Mouse (Mus musculus) frontal cortex, postnatal 25 days (tissue): ENCODE data around the gene Exog.

Source experiments
- DNase-seq, 2 experiments: peaks; one replicate each; pipeline ENCODE4 v3.0.0; 2022; ENCODE audit warnings: low spot score in 2 of 2

Gene Exog

DNA sequence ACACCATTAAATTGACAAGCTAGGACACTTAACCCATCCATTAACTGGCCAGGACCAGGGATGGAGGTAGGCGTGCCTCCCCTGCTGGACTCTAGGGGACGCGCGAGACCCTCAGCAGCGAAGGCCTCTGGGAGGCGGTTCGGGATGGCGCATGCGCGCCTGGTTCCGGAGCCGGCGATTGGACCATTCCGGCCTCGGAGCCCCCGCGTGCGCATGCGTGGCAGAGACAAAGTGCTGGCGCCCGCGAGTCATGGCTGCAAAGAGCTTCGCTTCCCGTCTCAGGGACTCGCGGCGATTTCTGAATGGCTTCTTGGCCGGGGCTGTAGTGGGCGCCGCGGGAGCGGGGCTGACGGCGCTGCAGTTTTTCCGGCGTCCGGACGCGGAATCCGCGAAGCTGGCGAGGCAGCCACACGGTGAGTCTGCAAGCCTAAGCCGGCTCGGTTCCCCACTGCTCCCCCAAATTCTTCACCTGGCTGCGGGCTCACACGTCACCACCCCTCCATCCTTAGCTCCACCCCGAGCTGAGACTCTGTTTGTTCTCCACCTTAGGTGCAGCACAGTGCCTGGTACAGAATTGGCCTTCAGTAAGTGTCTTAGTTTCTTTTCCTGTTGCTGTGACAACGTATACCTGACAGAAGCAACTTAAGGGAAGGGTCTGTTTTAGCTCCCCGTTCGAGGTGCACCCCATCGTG is at the start of gene Exog:
Exog (plus strand) TSS at position 206 of the 692 bp plus-strand sequence.
- DNase-seq = peak; percentile 96 to 99

DNA sequence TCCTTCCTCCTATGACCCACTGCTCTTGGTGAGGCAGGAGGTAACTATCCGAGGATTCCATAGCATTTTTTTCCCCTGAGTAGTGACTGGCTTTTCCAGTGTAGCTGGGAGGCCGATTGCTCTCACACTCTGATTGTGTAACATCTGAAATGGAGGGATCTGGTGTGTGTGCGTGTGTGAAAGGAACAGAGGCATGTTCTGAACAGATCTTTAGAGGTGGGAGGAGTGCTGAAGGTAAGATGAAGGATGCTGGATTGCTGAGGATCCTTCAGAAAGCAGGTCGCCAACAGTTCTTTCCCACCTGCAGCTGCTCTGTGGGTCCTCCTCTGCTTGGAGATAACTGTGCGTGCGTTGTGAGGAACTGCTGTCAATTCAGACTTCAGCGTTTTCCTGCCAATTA is 43.4 kb upstream of the Exog start:
- DNase-seq = peak in 1 of 2 experiments; percentile 18

DNA sequence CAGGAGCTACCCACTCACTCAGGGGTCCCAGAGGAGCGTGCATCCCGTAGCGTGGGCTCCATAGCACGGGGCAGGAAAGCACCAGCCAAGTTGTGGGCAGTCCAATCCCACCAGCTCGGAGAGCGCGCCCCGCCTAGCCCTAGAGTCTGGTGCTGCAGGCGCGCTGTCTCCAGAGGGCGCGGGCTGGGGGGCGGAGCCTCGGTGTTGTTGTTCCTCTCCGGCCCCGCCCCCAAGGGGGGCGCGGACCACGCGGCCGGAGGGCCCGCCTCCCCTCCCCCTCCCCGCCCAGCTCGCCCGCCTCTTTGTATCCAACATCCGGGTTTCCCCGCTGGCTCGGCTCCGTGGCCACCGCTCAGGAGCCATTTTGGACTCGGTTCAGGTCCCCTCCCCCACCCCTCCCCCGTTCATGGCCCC is 42.9 kb upstream of the Exog start, which contains the start of gene Acvr2b:
Acvr2b (plus strand) TSS at position 318 of the 414 bp plus-strand sequence.
- peak; percentile 72 to 82 for DNase-seq

DNA sequence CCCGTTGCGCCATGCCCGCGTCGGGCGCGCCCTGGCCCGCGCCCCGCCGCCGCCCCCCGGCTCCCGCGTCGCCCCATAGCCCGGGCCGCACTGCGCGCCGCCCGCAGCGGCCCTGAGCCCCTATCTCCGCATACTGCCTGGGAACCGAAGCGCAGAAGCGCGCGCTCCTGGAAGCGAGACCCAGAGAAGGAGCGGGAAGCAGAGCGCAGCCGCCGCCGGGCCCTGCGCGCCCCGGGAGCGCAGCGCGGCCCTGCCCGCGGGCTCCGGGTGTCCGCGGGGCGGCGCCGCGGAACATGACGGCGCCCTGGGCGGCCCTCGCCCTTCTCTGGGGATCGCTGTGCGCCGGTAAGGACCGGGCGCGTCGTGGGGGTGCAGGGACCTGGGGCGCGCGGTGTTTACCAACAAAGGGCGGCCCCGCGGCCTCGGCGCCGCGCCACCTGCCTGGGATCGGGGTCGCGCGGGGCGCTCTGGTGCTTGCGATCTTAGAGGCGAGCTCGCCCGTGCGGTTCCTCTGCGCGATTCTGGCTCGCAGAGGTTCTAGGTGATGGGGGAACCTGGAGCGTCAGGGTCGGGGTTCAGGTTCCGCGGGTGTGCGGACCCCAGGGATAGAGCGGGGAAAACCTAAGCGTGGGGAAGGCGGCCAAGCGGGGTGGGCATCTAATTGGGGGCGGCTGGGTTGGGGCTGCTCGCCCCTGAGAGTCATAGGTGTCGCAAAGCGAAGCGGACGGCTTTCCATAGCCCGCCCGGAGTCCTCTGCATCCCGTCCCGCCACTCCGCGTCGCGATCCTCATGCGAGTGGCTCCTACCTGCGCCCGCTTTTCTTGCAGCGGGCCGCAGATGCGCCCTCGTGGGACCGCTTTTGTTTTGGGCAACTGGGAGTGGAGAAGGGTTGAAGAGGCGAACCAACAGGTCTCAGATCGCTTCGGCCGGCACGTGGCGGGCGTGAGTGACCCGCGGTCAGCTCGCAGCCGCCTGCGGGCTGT is 42.2 kb upstream of the Exog start:
- DNase-seq = peak; percentile 28 to 45

DNA sequence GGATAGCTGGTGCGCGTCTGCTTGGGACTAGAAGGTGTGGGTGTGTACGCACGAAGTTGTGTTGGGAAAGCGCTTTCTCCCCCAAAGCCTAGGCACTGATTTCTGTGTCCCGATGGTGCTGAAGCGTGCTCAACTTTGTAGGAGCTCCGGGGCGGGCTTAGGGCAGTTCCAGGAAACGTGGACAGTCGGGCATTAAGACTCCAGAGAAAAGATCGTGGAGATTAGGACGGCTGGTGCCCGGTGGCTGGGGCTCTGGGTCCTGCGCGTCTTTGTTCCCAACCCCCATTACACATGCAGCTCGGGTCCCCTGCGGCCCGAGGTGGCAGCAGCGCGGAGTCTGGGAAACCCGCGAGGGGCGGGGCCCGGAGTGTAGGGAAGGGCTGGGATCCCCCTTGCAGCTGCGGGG is 41.5 kb upstream of the Exog start:
- peak in 1 of 2 experiments; percentile 13 for DNase-seq

DNA sequence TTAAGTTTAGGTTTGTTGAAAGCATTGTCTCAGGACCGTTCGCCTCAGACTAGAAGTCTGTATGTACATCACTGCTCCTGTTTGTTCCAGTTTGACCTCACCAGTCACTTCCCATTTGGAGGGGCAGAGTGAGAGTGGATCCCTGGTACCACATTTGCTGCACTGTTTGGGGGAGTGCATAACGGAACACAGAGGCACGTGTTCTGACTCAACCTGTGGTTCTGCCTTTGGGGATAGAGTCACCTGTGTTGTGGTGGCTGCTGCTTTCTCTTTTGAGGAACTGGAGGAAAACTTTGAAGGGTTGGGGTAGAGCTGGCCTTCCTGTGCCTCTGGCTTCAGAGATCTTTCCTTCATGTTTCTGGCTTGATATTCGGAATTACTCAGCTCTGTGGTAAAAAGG is 40.7 kb upstream of the Exog start:
- no peak for DNase-seq

DNA sequence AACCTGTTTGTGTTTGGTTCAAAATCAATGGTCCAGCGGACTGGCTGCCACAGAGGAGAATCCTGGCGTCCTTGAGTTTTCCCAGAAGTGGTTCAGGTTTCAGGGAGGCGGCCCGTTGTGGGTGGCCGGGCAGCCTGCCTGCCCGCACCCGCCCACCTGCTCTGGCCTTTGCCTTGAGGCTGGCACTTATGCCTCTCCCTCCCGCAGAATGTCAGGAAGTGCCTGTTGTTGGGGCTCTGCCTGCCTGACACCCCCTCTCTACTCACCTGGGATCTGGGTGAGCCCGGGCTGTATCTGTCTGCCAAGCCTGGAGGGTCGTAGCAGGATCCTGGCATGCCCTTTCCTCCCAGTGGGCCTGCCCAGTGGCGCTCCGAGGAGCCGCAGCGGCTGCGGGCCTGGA is 36.9 kb upstream of the Exog start:
- DNase-seq = no peak

DNA sequence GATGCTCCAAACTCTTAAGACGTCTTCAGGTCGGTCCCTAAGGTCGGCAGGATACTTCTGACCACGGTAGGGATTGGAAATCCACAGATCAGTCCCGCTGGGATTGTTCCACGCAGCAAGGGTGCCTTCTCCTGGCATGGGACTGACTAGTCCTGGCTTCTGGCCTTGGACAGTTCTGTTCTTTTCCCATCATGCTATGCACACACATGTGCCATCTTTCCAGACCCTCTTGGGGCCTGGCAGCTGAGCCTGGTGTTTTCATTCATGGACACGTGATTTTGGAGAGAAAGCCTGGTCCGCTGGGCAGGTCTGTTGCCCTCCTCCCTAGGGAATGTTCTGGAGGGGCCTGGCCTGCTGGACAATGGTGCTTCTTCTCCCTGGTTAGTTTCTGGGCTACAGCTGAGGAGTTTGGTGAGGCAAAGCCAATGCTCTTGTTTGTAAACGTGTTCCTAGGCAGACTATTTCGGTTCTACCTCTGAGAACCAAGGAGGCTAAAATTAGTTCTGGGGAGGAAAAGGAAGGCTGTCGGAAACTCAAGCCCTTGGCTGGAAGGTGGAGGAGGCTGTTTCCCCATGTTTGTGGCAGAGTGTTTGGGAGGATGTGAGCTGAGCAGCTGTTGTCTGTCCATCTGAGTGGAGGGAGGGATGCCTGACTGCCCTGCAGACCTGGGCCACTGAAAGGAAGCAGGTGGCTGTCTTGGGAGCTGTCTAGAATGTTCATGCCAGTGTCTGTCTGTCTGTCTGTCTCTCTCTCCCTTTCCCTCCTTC is 35.7 kb upstream of the Exog start:
- no peak for DNase-seq

DNA sequence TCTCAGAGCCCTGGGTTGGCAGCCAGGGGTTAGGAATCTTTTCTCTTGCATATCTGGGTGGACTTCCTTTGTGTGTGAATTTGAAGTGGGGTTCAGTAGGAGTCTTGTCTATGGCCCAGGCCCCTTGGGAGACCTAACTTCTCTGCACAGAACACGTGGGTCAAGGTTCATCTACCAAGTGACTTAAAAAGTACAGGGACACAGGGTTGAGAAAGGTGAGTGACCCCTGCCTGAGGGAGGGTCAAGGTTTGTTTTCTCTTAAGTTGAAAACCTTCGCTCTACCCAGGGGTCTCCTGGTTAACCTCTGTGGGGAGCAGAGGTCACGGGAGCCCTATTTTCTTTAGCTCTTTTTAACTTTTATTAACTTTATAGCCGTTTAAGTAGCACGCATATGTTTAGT is 34.9 kb upstream of the Exog start:
- no peak for DNase-seq

DNA sequence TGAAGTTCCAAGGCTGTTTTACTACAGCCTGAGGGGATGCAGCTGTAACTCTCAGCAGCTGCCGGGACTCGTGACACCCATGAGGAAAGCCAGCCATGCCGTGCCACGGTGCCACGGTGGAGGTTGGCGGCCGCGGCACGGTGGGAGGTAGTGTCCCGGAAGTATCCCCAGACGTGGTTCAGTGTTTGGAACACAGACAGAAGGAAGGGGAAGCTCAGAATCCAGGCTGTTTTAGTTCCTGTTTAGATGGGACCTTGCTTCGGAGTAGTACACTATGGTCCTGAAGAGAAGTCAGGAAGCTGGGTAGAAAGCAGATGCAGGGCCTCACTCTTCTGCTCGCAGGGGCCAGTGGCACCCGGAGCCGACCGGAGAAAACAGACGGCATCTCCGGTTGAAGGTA is 26.7 kb upstream of the Exog start:
- no peak for DNase-seq

DNA sequence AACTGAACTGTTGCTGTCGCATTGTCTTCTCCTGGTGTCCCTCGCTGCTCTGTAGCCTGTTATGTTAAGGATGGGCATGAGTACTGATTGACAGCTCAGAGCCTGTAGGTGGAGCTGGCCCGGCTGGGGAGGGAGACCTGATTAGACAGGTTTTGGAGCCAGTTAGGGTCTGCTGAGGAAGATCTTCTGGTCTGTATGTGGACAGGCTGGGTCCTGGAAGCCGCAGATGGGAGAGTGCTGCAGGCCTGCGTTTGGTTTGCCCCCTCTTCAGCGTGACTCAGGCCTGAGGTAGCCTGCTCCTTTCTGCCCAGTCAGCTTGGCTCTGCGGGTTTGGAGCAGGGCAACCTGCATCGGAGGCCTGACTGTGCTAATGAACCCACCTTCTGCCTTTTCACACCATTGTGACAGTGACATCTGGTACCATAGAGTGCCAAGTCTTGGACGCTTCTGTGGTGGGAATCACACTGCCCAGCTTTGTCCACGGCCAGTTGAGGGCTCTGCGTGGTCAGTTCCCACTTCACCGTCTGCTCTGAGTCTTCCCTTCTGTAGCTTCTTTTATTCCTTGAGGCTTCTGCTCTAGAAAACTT is 24.8 kb upstream of the Exog start:
- no peak for DNase-seq

DNA sequence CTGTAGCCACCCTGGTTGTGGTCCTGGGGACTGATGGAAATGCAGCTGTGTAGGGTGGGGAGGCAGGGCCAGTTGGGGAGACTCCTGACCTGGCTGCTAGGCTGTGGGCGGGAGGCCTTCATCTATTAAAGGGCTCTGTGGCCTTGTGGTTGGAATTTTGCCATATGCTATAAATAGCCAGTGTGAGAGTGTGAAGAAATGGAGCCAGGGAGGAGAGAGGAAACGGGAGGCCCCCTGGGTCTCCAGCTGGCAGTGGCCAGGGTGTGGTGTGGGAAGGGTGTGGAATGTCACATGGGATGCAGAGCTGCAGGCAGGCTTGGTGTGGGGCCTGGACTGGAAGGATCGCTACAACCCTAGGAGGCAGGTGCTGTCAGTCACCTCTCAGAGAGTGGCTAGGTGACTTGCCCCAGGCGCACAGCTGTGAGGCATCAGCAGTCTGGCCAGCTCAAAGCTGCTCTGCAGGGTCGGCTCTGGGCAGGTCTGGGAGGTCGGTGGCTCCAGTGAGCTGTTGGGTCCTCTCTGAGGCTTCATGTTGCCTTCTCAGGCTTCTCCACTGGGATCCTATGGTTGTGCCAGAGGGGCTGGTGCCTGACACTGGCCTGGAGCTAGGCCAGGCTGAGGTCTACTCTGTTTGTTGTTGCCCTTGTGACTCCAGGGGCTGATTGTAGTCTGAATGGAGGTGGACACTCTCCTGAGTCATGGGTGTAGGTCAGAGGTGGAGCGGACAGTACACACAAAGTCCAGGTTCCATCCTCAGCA is 19.3 kb upstream of the Exog start:
- no peak for DNase-seq

DNA sequence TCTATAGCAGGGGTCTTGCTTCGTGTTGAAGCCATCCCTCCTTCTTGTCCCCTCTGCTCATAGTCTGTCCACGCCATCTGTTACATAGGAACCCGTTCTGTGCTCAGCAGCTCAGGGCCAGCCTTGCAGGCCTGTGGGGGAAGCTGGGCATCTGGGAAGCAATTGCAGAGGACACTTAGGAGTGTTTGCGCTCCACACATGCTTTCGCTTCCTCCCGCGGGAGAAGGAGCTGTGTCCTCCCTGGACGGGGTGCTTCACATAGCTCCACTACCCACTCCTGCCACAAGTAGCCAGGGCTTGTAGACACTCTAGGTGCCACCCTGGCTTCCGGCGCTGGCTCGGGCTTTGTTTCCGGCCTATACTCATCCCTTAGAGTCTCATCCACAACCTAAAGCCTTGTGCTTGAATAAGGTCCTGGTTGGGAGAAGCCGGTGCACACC is 18.7 kb upstream of the Exog start:
- DNase-seq = no peak

DNA sequence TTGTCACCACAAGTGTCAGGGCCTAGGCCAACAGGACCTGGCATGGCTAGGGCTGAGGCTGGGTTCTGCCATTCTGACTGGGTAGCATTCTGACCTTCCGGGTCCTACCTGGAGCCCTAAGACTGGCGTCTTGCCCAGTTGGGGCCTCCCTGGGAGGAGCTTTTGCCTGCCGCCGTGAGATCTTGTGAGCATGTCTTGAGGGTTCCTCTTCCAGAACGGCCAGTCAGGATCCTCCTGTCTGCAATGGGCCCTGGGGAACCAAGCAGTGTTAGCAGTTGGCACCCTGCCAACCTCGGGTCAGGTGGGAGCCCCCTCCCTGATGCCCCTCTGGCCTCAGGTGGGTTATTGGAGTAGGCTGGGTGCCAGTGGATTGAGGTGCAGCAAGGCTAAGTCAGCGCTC is 18.3 kb upstream of the Exog start:
- DNase-seq = no peak

DNA sequence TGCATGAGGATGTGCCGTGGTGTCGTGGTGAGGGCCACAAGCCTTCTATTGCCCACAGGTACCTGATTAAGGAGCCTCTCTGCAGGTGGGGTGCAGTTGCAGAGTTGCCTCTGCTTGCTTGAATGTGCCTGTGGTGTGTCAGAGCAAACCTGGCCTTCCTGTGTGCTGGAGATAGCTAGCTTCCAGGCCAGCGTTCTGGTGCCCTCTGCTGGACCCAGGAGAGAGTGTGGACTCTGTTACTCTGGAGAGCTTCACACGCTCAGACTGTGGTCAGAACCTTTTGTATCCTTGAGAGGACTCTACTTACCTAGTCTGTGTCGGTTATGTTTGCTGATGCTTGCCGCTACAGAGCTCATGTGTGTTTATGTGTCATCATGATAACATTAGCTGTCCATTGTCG is 14.4 kb upstream of the Exog start:
- peak; percentile 67 to 68 for DNase-seq

DNA sequence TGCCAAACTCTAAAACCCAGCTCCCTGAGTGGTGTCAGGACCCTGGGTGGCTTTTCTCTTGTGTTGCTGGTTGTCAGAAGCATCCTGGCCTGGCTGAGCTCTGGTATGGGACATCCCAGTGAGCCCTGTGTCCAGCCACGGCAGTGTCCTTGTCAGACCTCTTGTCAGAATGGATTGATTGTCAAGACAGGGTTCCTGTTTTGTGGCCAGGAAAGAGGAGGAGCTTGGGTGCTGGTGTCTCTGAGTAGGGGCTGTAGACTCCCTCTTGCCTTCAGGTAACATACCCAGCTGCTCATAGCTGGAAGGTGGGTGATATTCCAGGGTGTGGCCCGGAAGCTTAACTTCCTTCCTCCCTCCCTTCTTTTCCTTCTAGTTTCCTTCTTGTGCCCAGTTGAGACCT is 8.9 kb upstream of the Exog start:
- no peak for DNase-seq

DNA sequence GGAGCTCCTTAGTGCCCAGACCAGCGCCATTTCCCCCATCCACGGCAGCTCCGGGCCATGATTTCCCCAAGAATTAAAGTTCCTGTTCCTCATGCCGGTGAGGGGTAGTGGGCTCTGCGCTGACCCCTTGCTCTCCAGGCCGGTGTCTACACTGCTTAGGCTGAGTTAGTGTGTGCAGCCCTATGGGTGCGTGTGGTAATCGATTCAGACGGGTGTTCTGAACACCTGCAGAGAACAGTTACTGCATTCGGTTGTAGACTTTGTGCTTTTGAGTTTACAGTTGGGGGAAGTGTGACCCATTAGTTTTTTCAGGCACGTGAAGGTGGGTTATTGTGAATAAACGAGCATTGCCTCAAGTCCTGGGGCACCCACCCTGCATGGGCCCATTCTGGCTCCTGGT is 6.7 kb upstream of the Exog start:
- no peak for DNase-seq

DNA sequence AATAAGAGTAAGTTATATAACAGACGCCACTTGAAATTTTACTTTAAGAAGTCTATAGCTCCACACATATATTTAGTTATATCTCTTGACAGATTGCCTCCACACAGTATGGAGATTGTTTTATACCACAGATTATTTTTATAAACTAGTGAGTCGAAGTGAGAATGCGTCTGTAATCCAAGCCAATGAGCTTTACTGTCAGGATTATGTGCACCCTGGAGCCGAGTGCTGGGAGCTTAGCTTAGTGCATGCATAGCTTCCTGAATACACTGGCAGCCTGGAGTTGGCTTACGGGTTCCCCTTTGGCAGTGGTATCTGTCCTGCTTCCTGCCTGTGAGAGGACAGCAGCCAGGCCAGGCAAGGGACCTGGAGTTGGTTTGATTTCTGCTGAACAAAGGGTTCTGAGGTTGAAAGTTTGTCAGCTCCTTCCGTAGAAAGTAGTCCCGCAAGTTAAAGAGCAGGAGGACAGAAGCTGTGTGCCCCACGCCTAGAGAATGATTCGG is 6.2 kb upstream of the Exog start:
- DNase-seq = no peak

DNA sequence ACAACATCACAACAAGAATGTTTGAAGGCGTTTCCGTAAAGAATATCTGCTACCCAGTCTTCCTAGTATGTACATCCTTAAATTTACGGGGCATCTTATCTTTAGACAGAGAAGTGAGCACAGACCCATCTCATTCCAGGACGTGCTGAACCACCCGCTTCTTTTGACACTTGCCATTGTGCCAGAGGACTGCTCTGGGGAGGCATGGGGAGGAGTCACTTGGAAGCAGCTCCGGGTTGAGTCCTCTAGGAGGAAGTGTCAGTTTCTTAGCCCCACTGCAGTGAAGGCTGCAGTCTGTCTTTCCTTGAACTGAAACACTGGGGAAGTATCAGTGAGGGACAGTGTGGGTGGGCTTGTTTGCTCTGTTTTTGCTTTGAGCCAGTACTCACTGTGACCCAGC is 994 bp downstream of the Exog start:
- no peak for DNase-seq

DNA sequence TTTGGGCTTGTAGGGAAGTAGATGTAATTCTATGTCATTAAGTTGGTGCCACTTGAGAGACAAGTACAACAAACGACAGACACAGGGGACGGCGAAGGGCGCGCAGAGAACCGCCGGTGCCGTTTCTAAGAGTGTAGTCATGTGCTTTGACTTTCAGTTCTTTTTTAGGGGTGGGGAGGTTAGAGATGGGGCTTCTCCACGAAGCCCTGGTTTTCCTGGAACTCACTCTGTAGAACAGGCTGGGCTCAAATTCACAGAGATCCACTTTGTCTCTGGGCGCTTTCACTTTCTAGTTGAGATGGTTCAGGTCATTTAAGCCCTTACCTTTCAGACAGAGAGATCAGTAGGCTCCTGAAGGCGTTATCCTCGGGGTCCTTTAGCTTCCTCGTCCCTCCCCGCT is 11.2 kb downstream of the Exog start:
- no peak for DNase-seq

DNA sequence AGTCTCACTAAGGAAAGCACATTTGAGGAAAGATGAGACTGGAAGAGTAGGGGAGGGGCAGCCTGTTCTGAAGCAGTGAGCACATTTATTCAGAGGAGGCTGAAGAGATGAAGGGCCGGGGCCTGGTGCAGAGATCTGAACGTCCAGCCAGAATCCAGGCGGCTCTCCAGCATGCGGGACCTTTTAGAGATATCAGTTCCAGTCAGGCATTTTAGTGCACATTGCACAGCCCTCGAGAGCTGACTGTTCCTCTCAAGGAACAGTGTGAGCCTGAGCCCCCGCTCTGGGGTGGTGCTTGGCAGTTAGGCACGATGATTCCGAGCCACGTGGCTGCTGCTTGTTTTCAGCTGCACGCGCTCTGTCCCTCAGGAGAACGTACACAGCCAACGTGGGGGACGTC is 12.4 kb downstream of the Exog start:
- DNase-seq = no peak
